Mouse (Mus musculus) A20 (cell line): Measurements from ENCODE around the gene Fyb2.

Source experiments
- DNase-seq: peaks from one replicate; pipeline ENCODE4 v3.0.0-alpha.2; 2011; ENCODE audit warnings: low read depth, low spot score

The Fyb2 gene

GRCm38 (mm10) chr4:104939535-104939934, 26.3 kb downstream of the Fyb2 start:
- DNase-seq = no peak

- no peak for DNase-seq
Measured at GRCm38 (mm10) chr4:104941895-104942294, 28.6 kb downstream of the Fyb2 start.

GRCm38 (mm10) chr4:104944482-104944881, 31.2 kb downstream of the Fyb2 start:
- DNase-seq = no peak

GRCm38 (mm10) chr4:104948886-104949285, 35.6 kb downstream of the Fyb2 start:
- DNase-seq = no peak

GRCm38 (mm10) chr4:104949304-104949703, 36.0 kb downstream of the Fyb2 start:
- no peak for DNase-seq

- no peak for DNase-seq
Measured at GRCm38 (mm10) chr4:104951280-104951878, 38.1 kb downstream of the Fyb2 start.

- no peak for DNase-seq
Measured at GRCm38 (mm10) chr4:104956691-104957090, 43.4 kb downstream of the Fyb2 start.

- DNase-seq = no peak
Measured at GRCm38 (mm10) chr4:104961431-104961830, 48.2 kb downstream of the Fyb2 start.

- DNase-seq = no peak
Measured at GRCm38 (mm10) chr4:104972606-104973005, 59.4 kb downstream of the Fyb2 start.

- DNase-seq = no peak
Measured at GRCm38 (mm10) chr4:104975162-104975830, 62.0 kb downstream of the Fyb2 start.

GRCm38 (mm10) chr4:104985960-104986632, 72.8 kb downstream of the Fyb2 start:
- DNase-seq = peak; percentile 40

GRCm38 (mm10) chr4:104987631-104988030, 74.4 kb downstream of the Fyb2 start:
- no peak for DNase-seq

GRCm38 (mm10) chr4:104988102-104988501, 74.8 kb downstream of the Fyb2 start:
- DNase-seq = no peak

GRCm38 (mm10) chr4:104988709-104989108, 75.5 kb downstream of the Fyb2 start:
- no peak for DNase-seq

GRCm38 (mm10) chr4:104990016-104990415, 76.8 kb downstream of the Fyb2 start:
- no peak for DNase-seq

- no peak for DNase-seq
Measured at GRCm38 (mm10) chr4:104990686-104991085, 77.4 kb downstream of the Fyb2 start.

GRCm38 (mm10) chr4:104992271-104992670, 79.0 kb downstream of the Fyb2 start:
- DNase-seq = no peak

- DNase-seq = no peak
Measured at GRCm38 (mm10) chr4:104993140-104993874, 80.1 kb downstream of the Fyb2 start.

- DNase-seq = no peak
Measured at GRCm38 (mm10) chr4:104999702-105000101, 86.4 kb downstream of the Fyb2 start.

GRCm38 (mm10) chr4:105001736-105002135, 88.5 kb downstream of the Fyb2 start:
- DNase-seq = no peak

GRCm38 (mm10) chr4:105004135-105004534, 90.9 kb downstream of the Fyb2 start:
- no peak for DNase-seq

- peak; percentile 48 for DNase-seq
Measured at GRCm38 (mm10) chr4:105004649-105005048, 91.4 kb downstream of the Fyb2 start.
